Mouse (Mus musculus) megakaryocyte-erythroid progenitor cell, adult 5-6 weeks (primary cell): ENCODE results near the gene Magi2. TPM values are rescaled to one million over a fixed set of nuclear protein-coding genes. Genes with fewer than 3 reads are reported as not detected.

ENCODE experiments used
- ATAC-seq: replicated peaks from 2 replicates; pipeline ENCODE4 v1.8.0; 2016; ENCODE audit warnings: mild to moderate bottlenecking, inconsistent platforms; ENCODE audit not compliant: severe bottlenecking, poor library complexity, low FRiP score, low TSS enrichment
- total RNA-seq, 2 experiments: library from RNA; stranded (forward) in 1 of 2; stranded (reverse) in 1 of 2; fragments of 200-1000, 215-1000 nt in 1 of 2; fragments of >200 nt in 1 of 2; fragmentation: Nextera tagmentation in 1 of 2; gene quantifications; 2 replicates each; pipeline ENCODE4 v1.2.3; 2014 to 2017

Gene Magi2
- total RNA-seq, 2 experiments from 2014 or later, result 0.23 to 0.52 TPM

DNA sequence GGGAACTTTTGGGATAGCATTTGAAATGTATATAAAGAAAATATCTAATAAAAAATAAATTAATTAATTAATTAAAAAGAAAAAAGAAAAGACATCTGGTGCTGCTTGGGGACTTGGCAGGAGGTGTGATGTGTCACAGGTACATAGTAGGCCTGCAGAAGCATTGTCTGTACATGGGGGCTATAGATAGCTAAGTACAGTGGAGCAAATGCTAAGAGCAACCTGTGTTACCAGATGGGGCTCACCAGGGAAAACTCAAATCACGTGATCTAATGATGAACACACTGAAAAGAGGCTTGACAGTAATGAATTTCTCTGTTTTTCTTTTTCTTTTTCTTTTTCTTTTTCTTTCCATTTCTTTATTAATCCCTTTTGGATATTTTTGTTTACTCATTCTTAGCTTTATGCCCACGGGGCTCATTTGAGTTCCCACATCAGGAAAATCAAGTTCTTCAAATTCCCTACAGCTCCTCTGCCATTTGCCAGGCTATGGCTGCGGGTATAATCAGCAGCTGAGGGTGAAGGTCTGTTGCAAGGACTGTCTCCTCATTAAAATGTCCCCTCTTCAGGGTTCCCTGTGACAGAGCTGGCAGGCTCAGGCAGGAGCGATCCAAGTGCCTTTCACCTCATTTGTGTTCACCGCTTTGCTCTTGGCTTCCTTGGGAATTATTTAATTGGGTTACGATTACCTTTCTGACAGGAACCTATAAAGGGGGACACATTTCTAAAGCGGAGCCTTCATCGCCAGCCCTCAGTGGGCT is 1058.4 kb downstream of the Magi2 start:
- no peak for ATAC-seq

DNA sequence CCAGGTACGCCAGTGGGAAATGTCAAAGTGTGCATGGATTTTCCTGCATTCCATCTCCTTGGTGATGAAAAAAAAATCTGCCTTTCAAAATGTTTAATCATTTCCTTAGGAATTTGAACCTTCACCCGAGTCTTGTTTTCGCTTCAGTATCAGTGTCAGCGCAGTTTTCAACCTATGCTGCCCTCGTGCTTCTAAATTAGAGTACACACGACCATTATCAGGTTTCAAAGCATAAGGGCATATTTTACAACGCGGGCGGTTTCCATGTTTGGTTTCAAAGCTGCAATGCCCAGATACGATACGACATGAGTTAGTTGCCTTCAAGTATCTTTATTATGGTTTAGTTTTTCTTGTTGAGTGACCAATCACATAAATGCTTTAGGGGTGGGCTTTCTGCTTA is 1067.7 kb downstream of the Magi2 start:
- no peak for ATAC-seq

DNA sequence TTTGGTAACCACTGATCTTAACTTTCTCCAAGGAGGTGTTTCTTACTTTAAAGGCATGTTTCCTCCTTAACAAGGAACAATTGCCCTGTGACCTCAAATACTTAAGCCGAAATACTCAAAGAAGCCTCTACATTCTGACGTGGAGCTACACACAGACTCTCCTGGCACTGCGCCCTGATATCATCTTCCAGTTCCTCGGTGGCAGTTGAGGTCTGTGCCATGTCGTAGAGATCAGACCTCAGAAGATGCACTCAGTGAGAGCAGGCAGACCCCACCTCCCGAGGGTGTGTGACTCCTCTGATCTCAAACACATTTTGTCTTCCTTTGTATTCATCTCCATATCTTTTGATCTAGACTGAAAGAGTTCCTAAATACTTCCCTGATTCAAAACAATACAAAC is 1073.0 kb downstream of the Magi2 start:
- ATAC-seq, result no peak

DNA sequence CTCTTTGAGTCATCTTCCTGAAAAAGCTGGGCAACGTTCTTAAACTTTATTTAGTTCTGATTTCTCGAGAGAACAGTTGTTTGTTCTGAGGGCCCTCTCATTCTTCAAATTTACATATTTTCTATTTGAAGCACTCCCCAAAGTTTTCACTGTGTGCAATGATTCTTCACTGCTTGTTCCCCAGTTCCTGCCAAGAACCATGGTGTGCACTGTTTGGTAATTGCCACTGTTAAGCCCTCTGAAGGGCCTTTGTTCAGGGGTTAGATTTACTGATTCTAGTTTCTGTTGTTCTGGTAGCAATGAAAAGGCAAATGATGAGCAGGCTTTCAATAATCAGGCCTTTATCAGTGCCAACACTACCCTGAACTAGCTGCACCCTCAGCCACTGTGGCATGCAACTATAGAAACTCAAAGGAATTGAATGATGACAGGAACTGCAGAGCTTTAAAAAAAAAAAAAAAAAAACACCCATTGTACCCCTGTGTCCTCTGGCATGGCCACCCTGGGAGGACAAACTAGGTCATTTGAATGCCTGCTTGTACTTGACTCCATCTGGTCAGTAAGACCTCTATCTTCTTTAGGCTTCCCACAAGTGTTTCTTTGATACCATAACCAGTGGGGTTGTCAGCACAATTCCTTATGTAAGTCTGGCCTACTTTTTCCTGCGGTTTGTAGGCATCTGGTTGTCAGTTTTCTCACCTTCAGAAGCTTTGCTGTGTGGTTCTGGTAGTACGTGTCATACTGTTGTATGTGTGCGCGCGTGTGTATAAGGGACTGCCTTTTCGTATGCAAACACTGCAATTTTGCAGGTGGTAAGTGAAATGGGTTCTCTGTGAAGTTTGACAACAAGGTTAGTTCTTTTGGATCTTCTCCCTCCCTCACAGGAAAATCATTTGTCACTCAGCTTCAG is 1076.5 kb downstream of the Magi2 start:
- no peak for ATAC-seq

DNA sequence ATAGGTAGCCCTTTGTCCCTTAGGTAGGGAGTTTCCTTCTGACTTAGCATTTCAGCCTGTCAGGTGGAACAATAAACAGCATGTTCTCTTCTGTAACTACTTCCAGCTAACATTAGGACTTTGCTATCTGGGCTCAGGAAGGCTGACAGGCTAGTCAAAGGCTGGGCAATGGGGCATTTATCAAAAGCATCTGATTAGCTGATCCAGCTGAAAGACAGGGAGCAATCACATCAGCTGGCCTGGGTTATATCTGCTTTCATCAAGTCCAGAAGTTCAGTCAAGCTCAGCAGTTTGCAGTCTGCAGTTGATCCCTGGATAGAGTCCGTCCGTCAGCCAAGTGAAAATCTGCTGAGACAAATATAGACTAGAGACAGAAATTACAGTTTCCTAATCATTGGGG is 1094.1 kb downstream of the Magi2 start:
- ATAC-seq, result no peak

DNA sequence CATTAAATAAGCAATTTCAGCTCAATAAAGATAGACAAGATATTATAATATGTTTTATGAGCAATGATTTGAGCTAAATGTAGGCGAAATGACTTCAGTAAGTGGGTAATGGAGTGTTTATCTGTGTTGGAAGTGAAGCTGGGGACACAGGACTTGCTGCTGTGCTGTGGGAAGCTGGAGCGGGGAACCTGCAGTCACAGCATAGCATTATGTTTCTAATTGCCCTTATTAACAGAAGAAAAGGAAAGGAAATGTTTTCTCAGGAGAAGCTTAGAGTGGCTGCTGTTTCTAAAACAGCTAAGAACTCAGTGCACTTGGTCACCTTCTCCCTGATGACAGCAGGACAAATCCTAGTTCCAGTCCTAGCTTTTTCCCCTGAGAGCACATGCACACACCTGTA is 1098.5 kb downstream of the Magi2 start:
- no peak for ATAC-seq

DNA sequence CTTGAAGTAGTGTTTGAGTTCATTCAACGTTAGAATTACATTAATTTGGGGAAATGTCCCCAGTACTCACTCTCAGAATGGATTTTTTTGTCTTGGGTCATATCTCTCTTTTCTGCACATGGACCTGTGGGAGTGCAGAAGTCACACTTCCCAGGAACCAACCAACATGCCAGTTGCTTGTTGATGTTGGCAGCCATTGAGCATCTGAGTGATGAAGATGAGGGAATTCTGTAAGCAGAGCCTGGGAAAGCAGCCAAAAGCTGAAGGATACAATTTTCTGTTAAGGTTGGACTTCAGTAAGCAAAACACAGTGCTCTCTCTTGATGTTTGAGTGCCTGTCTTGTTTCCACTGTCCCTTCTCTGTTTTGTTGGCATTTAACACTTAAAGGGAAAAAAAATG is 1102.1 kb downstream of the Magi2 start:
- no peak for ATAC-seq

DNA sequence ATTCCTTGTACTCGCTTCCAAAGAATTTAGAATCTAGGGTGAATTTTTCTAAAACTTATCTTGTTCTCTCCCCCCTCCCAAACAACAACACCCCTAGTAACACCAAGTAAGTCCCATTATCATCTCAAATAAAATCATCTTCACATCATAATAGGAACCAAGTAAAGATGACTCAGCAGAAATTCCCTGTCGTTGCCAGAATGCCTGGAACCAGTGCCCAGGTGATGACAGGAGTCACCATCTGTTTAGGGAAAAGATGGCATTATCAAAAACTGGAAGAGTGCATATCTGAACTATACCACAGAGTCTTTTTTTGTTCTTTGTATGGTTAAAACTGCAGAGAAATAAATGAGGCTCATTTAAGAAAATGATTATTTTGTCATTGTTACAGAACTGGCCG is 1103.2 kb downstream of the Magi2 start:
- no peak for ATAC-seq

DNA sequence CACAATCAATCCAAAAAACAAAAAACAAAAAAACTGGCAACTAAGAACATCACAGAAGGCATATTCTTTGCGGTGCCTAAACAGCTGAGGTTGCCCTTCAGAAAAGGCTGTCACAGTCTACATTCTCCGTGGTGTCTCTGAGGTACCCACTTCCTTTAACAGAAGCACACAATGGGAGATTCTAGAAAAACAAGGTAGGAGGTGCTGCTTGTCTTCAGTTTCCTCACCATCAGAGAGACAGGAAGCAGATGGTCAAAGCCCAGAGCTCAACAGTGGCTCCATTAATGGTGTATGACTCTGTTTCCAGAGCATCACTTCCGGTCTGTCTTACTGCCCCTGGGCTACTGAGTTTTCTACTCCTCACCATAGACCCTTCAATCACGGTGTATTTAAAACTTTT is 1105.7 kb downstream of the Magi2 start:
- no peak for ATAC-seq

DNA sequence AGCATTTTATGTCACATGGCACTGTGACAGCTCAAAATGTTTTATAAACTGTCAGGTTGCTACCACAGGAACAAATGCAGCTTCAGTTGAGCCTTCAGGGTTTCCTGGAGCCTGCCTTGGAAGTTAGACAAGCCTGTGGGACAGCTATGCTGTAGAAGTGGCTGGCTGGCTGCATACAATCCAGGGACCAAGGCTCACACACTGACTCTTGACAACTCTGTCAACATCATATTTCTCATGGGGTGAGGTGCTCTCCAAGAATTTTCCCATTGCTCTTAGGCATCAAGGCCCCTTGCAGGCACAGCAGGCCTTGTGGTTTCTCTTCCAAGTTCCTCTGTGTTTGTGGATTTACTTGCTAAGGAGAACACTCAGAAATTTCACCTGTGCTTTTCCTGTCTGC is 1107.7 kb downstream of the Magi2 start:
- ATAC-seq, result no peak

DNA sequence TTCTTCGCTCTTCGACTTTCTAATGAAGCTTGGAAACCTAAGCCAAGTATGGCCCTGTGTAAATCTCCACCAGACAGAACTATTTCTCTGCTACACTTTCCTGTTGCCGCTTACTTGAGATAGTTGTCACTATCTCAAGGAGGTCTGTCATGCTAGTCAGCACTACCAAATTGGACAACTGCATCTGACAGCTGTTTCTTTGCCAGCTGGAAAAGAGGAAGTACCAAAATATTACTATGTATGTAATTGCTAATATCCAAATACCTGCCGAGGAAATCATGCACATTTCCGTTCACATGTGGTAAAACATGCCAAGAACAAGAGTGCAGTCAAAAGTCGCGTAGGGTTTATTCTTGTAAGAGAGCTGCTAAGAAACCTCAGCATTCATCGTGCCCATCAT is 1126.1 kb downstream of the Magi2 start:
- no peak for ATAC-seq

DNA sequence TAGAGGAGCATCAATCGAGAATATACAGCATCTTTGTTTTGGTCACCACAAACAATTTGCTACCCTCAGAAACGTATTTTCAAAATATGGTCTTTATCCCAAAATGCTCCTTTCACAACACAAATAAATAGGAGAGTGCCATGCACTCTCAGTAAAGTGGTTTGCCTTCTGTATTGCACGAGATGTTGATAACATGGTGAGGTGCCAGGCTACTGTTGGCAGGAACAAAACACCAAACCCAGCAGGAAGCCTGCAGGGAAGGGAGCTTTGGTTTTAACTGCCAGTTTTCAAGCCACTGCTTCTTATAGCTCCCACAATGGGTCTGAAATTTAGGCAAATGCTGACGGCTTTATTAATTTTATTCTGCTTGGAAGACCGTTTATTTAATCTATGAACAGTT is 1131.6 kb downstream of the Magi2 start:
- no peak for ATAC-seq

DNA sequence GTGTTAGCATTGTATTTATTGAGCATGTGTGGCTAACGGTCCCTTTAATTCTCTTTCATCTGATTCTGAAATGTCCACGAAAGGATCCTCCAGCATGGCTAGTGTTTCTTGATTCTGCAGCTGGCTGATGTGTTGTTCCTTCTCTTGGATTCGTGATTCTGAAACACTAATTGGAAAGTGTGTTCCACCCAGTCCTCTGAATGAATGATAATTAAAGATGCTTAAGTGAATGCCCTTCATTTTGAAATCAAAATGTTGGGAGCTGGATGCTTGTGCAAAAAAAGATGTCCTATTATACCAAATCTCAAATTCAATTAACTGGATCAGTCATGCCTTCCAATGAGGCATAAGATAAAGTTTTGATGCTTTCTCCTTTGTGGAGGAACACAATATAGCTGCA is 1132.2 kb downstream of the Magi2 start:
- no peak for ATAC-seq

DNA sequence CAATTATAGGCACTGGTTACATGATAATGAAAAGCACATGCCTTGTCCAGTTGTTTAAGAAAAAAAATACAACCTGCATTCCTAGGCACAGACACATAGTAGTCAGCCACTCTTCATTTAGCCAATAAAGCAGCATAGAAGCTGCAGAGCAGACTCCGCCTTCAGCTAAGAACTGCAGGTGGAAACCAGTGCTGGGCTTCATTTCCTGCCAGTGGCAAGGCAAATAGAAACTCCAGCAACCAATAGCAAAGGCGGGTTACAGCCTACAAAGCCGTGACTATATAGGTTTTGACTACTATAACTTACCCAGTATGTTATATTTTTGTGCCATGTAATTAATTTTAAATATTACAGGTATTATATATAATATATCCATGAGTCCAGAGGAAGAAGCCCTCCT is 1135.3 kb downstream of the Magi2 start:
- no peak for ATAC-seq

DNA sequence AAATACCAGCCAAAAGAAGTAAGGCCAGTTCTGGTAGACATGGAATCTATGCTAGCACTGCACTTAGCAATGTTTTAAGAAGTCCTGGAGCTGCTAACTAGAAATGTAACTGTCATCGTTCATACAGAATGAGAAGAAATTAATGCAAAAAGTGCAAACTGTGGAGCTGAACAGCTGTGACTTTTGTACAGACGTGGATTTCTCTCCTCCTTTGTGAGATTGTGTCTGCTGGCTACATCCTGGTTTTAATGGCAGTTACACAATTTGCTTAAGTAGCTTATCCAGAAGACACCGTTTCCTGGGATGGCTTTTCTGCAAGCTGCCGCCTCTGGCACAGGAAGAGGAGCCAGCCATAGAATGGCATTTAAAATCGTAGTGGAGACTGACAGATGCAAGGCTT is 1136.4 kb downstream of the Magi2 start:
- no peak for ATAC-seq

DNA sequence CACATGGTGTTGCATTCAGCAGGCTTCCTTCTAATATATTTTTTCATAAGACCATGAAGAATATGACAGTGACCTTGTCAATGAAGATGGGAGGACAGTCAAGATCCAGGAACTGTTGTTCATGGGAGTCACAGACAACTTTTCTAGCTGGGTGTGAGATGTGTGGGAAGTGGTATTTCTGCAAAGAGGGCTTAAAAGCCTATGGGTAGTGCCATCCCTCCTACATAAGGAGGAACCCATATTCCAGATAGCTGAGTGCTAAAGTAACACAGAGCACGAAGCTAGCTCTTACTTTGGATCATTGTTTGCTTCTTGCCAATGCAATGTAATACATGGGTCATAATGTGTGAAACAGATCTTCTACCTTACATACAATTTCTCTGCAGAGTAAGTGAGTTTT is 1146.8 kb downstream of the Magi2 start:
- no peak for ATAC-seq

DNA sequence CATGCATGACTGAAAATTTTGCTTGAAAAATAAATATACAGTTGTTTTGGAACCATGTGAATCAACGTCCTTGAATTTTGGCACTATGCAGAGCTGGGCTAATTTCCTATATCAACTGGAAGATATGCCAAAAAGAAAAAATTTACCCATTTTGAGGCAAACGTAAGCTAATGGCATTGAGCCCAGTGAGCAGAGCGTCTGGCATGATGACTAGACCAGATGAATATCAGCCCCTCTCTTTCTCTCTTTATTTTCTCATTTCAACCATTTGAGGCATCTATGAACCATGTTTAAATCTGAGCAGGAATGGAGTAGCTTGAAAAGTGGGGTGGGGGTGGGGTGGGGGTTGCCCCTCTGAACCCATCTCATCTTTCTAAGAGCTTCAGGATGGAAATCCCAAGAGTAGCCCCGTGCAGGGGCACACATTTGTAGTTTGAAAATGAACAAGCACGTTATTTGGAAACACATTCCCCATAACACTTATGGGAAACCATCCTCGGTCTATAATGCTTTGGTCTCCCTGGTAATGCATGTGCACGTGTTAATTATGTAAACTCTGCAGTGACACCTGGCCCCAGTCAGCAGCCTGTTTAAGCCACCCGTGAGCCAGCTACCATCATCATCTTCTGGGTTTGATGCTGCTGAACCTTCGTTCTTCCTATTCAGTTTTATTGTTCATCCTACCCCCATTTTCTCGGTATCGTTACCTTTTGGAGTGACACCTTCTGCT is 1151.4 kb downstream of the Magi2 start:
- ATAC-seq, result no peak

DNA sequence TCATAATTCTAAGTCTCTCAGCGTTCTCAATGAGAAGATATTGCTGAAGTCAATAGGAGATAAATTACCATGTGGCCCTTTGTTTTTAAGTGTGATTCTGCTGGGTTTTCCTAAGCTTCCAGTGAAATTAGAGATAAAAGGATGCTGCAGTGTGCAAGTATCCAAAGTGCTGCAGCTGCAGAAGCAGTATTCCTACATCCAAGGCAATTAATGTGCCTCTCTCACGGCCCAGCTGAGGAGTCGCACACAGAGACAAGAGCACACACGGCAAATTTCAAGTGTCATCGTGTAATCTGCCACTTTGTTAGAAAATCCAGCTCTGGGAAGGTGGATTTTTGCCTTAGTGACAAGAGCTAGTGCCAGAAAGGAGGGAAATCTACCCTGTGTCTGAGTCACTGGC is 1177.7 kb downstream of the Magi2 start:
- ATAC-seq, result no peak

DNA sequence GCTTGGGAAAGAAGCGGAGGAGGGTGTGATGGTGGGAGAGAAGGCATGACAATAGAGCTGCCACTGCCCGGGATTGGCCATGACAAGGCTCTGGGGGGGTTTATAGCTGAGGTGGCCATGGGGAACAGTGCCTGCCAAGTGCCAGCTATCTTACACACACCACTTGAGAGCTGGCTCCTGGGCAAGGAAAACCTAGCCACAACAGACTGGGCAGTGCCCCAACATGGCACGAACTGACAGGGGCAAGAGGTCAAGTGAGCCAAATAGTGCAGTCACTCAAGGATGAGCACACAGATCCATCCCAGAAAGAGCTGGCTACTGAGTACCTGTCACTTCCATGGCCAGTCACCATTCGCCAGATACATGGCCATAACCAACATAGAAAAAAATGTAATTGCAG is 1179.8 kb downstream of the Magi2 start:
- no peak for ATAC-seq

DNA sequence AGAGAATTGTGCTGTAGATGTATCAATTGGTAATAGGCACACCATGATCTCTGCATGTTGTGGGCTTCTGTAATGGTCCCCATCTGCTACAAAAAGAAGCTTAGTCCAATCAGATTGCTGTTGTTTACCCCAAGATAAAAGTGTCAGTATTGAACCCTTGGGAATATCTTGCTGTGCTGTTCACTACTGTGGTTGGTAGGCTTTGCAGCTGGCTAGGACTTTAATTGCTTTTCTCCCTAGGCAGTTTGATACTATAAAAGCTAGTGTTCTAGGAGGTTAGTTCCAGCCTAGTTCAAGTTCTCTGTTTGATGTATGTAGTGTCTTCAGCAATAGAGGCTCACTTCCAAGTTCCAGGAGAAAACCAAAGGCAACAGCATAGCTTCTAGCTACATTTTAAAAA is 1188.5 kb downstream of the Magi2 start:
- ATAC-seq, result no peak
